Mouse (Mus musculus): ENCODE results near the gene Srsf5. TPM values are rescaled to one million over a fixed set of nuclear protein-coding genes. Genes with fewer than 3 reads are reported as not detected.

The Srsf5 gene
- polyA plus RNA-seq, 1 experiment from 2014 or later = 312 TPM

GRCm38 (mm10) chr12:80951640-80952219, 6.4 kb downstream of the Srsf5 start:
- no peak overlapping the region for H3K4me3 ChIP-seq (ENCODE audit: low read depth, low read length)
- H3K27ac ChIP-seq (ENCODE audit: low read length) = no peak overlapping the region
- no peaks in the 10 kb centered on the region for H3K27me3 ChIP-seq (ENCODE audit: control insufficient read depth, insufficient read depth, low read length)
- H3K9ac ChIP-seq (replicated peaks; ENCODE audit: low read depth, low read length) = no peak overlapping the region
- H3K4me2 ChIP-seq (replicated peaks; ENCODE audit: low read depth, low read length) = no peak overlapping the region
- H3K36me3 ChIP-seq (ENCODE audit: control insufficient read depth, insufficient read depth, low read length) = peaks cover 78% of the 10 kb centered on the region
- H3K9me3 ChIP-seq (ENCODE audit: control insufficient read depth, low read depth, low read length) = no peaks in the 10 kb centered on the region
- peaks cover 6% of the 10 kb centered on the region; the same call in 1 of the 2 replicates for H3K4me1 ChIP-seq (ENCODE audit: control insufficient read depth, insufficient read depth, low read length)
- 94% methylated on average over 3 of the region's 3 CpGs for WGBS
- ATAC-seq (ENCODE audit: insufficient number of reproducible peaks, insufficient read depth, low FRiP score, low read depth) = no peak

- Histone ChIP-seq H3K36me3 (ENCODE audit: control insufficient read depth, insufficient read depth, low read length) (peaks cover 79% of the 10 kb centered on the region), H3K4me3 (ENCODE audit: low read depth, low read length) (no peak overlapping the region), H3K4me1 (ENCODE audit: control insufficient read depth, insufficient read depth, low read length) (no peaks in the 10 kb centered on the region; the same call in 1 of the 2 replicates), H3K9ac (replicated peaks; ENCODE audit: low read depth, low read length) (no peak overlapping the region), H3K27ac (ENCODE audit: low read length) (no peak overlapping the region), H3K9me3 (ENCODE audit: control insufficient read depth, low read depth, low read length) (no peaks in the 10 kb centered on the region), H3K27me3 (ENCODE audit: control insufficient read depth, insufficient read depth, low read length) (no peaks in the 10 kb centered on the region), H3K4me2 (replicated peaks; ENCODE audit: low read depth, low read length) (no peak overlapping the region)
- WGBS = 100% methylated on average over 1 of the region's 1 CpGs
- ATAC-seq (ENCODE audit: insufficient number of reproducible peaks, insufficient read depth, low FRiP score, low read depth) = no peak
Observed at GRCm38 (mm10) chr12:80952526-80952925, 7.2 kb downstream of the Srsf5 start.

GRCm38 (mm10) chr12:80956039-80956438, 10.7 kb downstream of the Srsf5 start:
- Histone ChIP-seq H3K27me3 (ENCODE audit: control insufficient read depth, insufficient read depth, low read length) (no peaks in the 10 kb centered on the region), H3K9me3 (ENCODE audit: control insufficient read depth, low read depth, low read length) (no peaks in the 10 kb centered on the region), H3K27ac (ENCODE audit: low read length) (no peak overlapping the region), H3K4me3 (ENCODE audit: low read depth, low read length) (no peak overlapping the region), H3K9ac (replicated peaks; ENCODE audit: low read depth, low read length) (no peak overlapping the region), H3K36me3 (ENCODE audit: control insufficient read depth, insufficient read depth, low read length) (peaks cover 60% of the 10 kb centered on the region), H3K4me1 (ENCODE audit: control insufficient read depth, insufficient read depth, low read length) (no peaks in the 10 kb centered on the region), H3K4me2 (replicated peaks; ENCODE audit: low read depth, low read length) (no peak overlapping the region)
- 85% methylated on average over 3 of the region's 3 CpGs for WGBS
- ATAC-seq (ENCODE audit: insufficient number of reproducible peaks, insufficient read depth, low FRiP score, low read depth) = no peak

GRCm38 (mm10) chr12:80957961-80958360, 12.7 kb downstream of the Srsf5 start:
- Histone ChIP-seq H3K9me3 (ENCODE audit: control insufficient read depth, low read depth, low read length) (no peaks in the 10 kb centered on the region), H3K27me3 (ENCODE audit: control insufficient read depth, insufficient read depth, low read length) (no peaks in the 10 kb centered on the region), H3K4me3 (ENCODE audit: low read depth, low read length) (no peak overlapping the region), H3K4me2 (replicated peaks; ENCODE audit: low read depth, low read length) (no peak overlapping the region), H3K27ac (ENCODE audit: low read length) (no peak overlapping the region), H3K4me1 (ENCODE audit: control insufficient read depth, insufficient read depth, low read length) (no peaks in the 10 kb centered on the region), H3K36me3 (ENCODE audit: control insufficient read depth, insufficient read depth, low read length) (peaks cover 46% of the 10 kb centered on the region), H3K9ac (replicated peaks; ENCODE audit: low read depth, low read length) (no peak overlapping the region)
- 82% methylated on average over 4 of the region's 4 CpGs for WGBS
- ATAC-seq (ENCODE audit: insufficient number of reproducible peaks, insufficient read depth, low FRiP score, low read depth) = no peak

- Histone ChIP-seq H3K27me3 (ENCODE audit: control insufficient read depth, insufficient read depth, low read length) (no peaks in the 10 kb centered on the region), H3K4me3 (ENCODE audit: low read depth, low read length) (no peak overlapping the region), H3K27ac (ENCODE audit: low read length) (no peak overlapping the region), H3K9me3 (ENCODE audit: control insufficient read depth, low read depth, low read length) (no peaks in the 10 kb centered on the region), H3K4me1 (ENCODE audit: control insufficient read depth, insufficient read depth, low read length) (no peaks in the 10 kb centered on the region), H3K4me2 (replicated peaks; ENCODE audit: low read depth, low read length) (no peak overlapping the region), H3K9ac (replicated peaks; ENCODE audit: low read depth, low read length) (no peak overlapping the region), H3K36me3 (ENCODE audit: control insufficient read depth, insufficient read depth, low read length) (peaks cover 7% of the 10 kb centered on the region; the same call in 1 of the 2 replicates)
- WGBS = 68% methylated on average over 4 of the region's 4 CpGs
- ATAC-seq (ENCODE audit: insufficient number of reproducible peaks, insufficient read depth, low FRiP score, low read depth) = no peak
Observed at GRCm38 (mm10) chr12:80962566-80962965, 17.3 kb downstream of the Srsf5 start.

- Histone ChIP-seq H3K27me3 (ENCODE audit: control insufficient read depth, insufficient read depth, low read length) (no peaks in the 10 kb centered on the region), H3K4me2 (replicated peaks; ENCODE audit: low read depth, low read length) (no peak overlapping the region), H3K4me1 (ENCODE audit: control insufficient read depth, insufficient read depth, low read length) (no peaks in the 10 kb centered on the region), H3K9ac (replicated peaks; ENCODE audit: low read depth, low read length) (no peak overlapping the region), H3K36me3 (ENCODE audit: control insufficient read depth, insufficient read depth, low read length) (no peaks in the 10 kb centered on the region), H3K27ac (ENCODE audit: low read length) (no peak overlapping the region), H3K9me3 (ENCODE audit: control insufficient read depth, low read depth, low read length) (no peaks in the 10 kb centered on the region), H3K4me3 (ENCODE audit: low read depth, low read length) (no peak overlapping the region)
- WGBS = 72% methylated on average over 11 of the region's 11 CpGs
- no peak for ATAC-seq (ENCODE audit: insufficient number of reproducible peaks, insufficient read depth, low FRiP score, low read depth)
Observed at GRCm38 (mm10) chr12:80966059-80966838, 20.9 kb downstream of the Srsf5 start.

GRCm38 (mm10) chr12:80967918-80968317, 22.6 kb downstream of the Srsf5 start:
- Histone ChIP-seq H3K36me3 (ENCODE audit: control insufficient read depth, insufficient read depth, low read length) (no peaks in the 10 kb centered on the region), H3K27ac (ENCODE audit: low read length) (no peak overlapping the region), H3K27me3 (ENCODE audit: control insufficient read depth, insufficient read depth, low read length) (no peaks in the 10 kb centered on the region), H3K9ac (replicated peaks; ENCODE audit: low read depth, low read length) (no peak overlapping the region), H3K4me3 (ENCODE audit: low read depth, low read length) (no peak overlapping the region), H3K4me1 (ENCODE audit: control insufficient read depth, insufficient read depth, low read length) (no peaks in the 10 kb centered on the region), H3K4me2 (replicated peaks; ENCODE audit: low read depth, low read length) (no peak overlapping the region), H3K9me3 (ENCODE audit: control insufficient read depth, low read depth, low read length) (no peaks in the 10 kb centered on the region)
- no peak for ATAC-seq (ENCODE audit: insufficient number of reproducible peaks, insufficient read depth, low FRiP score, low read depth)
- 84% methylated on average over 9 of the region's 9 CpGs for WGBS

- 79% methylated on average over 5 of the region's 5 CpGs for WGBS
- ATAC-seq (ENCODE audit: insufficient number of reproducible peaks, insufficient read depth, low FRiP score, low read depth) = no peak
- Histone ChIP-seq H3K4me1 (ENCODE audit: control insufficient read depth, insufficient read depth, low read length) (no peaks in the 10 kb centered on the region), H3K4me2 (replicated peaks; ENCODE audit: low read depth, low read length) (no peak within 1 kb of the TSS), H3K4me3 (ENCODE audit: low read depth, low read length) (no peak within 1 kb of the TSS), H3K36me3 (ENCODE audit: control insufficient read depth, insufficient read depth, low read length) (no peaks in the 10 kb centered on the region), H3K27ac (ENCODE audit: low read length) (no peak within 1 kb of the TSS), H3K27me3 (ENCODE audit: control insufficient read depth, insufficient read depth, low read length) (no peaks in the 10 kb centered on the region), H3K9ac (replicated peaks; ENCODE audit: low read depth, low read length) (no peak within 1 kb of the TSS), H3K9me3 (ENCODE audit: control insufficient read depth, low read depth, low read length) (no peaks in the 10 kb centered on the region)
Observed at GRCm38 (mm10) chr12:80968605-80969004, 23.3 kb downstream of the Srsf5 start, which contains the start of gene Slc10a1. TSS of gene Slc10a1 (minus strand) at chr12:80968705.

All from stomach, embryonic 14.5 days (tissue).